18 mouse cellular contexts compared by ENCODE assay signal in the genomic region with DNA sequence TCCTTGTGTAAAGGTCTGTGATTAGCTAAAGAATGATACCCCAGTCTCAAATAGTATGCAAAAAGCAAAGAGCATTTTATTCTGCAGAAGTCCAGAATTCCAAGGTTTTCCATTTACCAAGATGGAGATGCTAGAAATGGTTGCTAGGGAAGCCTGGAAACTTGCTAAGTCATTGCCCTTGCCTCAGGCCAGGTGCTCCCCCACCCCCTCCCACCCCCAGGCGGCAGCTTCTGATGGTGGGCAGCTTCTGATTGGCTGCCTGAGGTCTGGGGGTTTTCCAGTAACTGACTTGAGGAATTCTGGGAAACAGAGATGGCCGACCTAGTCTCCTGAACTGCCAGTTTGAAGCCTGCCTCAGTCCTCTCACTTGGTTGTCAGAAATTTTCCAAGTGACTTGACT. TPM values are rescaled to one million over a fixed set of nuclear protein-coding genes. Genes with fewer than 3 reads are reported as not detected.
"Had no signal": no experiment of that assay in that cellular context is flagged by ENCODE, and none has a peak within 500 bp of the region (broad histone marks: within the 10 kb centered on the region; RNA-seq: fewer than 3 reads in every experiment).

No protein-coding gene starts in this region.

- DNase-seq: kidney, adult 11 months; kidney, adult 8-10 months; kidney, postnatal 10 days; kidney, postnatal 4 days; liver; lung, adult 18-20 months; lung, postnatal 10 days; lung, postnatal 36 days; midbrain, embryonic 14.5 days; thymus, adult 2 months; thymus, postnatal 14 days; thymus, postnatal 4 days had no signal

RNA-seq across cellular contexts. Expression of a gene that starts 12.6 kb away (rescaled TPM):
- total RNA-seq: layer of hippocampus, adult 18-20 months; layer of hippocampus, postnatal 14 days; left cerebral cortex, adult 8-10 months; left cerebral cortex, postnatal 14 days; megakaryocyte-erythroid progenitor cell, adult 5-6 weeks; midbrain, postnatal 0 days had no signal
